Mouse (Mus musculus): ENCODE data around the gene Rasef. TPM values are rescaled to one million over a fixed set of nuclear protein-coding genes. Genes with fewer than 3 reads are reported as not detected.
"Not testable (repeated sequence)": the region's sequence is repeated elsewhere in the genome, so short reads cannot be mapped to it uniquely, and the experiment has no call there.

Gene Rasef
- polyA plus RNA-seq, 1 experiment from 2014 or later = 0.80 TPM

DNA sequence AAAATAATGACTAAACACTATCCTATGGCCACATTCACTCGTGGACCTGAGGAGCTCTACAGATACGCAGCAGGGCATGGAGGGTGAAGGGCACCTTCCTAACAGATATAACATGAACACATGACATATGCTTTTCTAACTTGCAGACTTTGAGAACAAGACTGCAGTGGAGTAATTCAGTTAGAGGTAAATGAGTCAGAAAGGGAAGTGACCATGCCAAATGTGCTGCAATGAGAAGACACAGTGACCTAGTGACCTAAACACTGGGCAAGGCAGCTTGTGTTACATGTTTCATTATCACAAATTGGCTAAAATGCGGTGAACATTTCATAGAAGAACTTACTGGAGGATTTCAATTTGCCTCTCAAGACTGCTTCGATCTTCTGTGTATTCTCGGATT lies 42.6 kb downstream of the Rasef start:
- Histone ChIP-seq H3K36me3 (replicated peaks) (no peaks in the 10 kb centered on the region), H3K9ac (no peak overlapping the region), H3K27me3 (no peaks in the 10 kb centered on the region), H3K4me2 (no peak overlapping the region), H3K4me3 (replicated peaks) (no peak overlapping the region), H3K4me1 (no peaks in the 10 kb centered on the region), H3K9me3 (no peaks in the 10 kb centered on the region), H3K27ac (no peak overlapping the region)
- 85% methylated on average over 5 of the region's 5 CpGs for WGBS
- ATAC-seq (ENCODE audit: low FRiP score) = no peak

DNA sequence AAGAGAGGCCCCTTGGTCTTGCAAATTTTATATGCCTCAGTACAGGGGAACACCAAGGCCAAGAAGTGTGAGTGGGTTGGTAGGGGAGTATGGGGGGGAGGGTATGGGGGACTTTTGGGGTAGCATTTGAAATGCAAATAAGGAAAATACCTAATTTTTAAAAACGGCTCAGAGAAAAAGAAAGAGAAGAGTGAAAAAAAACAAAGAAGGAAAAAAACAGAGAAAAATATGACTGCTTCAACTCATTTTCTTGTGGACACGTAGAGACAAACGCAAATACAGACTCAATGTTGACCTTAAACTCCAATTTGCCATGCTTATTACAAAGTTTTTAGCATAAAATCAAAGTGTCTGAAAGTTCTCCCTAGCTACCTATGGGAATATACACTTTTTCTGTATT lies 51.4 kb downstream of the Rasef start:
- 90% methylated on average over 3 of the region's 3 CpGs for WGBS
- no peaks in the 10 kb centered on the region for H3K36me3 ChIP-seq (replicated peaks)

DNA sequence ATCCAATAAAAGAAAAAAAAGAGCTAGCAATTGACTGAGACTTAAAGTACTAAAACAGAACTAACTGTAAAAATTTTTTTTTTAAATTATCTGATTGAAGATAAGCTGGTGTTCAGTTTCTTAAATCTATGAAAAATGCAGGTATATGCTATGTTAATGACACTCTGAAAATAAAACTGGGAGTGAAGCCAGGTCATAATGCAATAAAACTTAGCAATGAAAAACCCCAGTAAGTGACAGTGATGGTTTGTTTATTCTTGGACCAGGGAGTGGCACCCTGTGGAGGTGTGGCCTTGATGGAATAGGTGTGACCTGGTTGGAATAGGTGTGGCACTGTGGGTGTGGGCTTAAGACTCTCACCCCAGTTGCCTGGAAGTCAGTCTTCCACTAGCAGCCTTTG lies 71.0 kb downstream of the Rasef start:
- no peak for ATAC-seq (ENCODE audit: low FRiP score)
- no peaks in the 10 kb centered on the region for H3K27me3 ChIP-seq

More for the DNA sequence above, 51.4 kb downstream of the Rasef start:
- Histone ChIP-seq H3K9ac (no peak overlapping the region), H3K27me3 (no peaks in the 10 kb centered on the region), H3K4me2 (no peak overlapping the region), H3K27ac (no peak overlapping the region), H3K4me1 (no peaks in the 10 kb centered on the region), H3K9me3 (no peaks in the 10 kb centered on the region), H3K4me3 (replicated peaks) (no peak overlapping the region)
- ATAC-seq (ENCODE audit: low FRiP score) = no peak

DNA sequence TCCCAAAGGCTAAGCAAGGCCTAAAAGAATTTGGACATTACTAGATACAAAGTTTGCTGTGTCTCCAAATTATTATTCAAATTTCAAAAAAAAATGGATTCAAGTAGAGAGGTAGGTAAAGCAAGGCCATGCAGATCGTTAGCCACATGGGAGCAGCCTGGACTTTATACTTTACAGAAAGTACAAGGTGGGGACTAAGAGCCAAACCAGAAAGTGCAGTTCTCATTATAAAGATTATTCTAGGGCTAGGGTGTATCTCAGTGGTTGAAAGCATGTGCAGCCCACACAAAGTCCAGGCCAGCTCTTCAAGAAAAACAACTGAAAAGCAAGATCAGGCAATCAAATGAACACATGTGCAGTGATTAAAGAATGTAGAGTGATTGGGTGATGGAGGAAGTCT lies 72.0 kb downstream of the Rasef start:
- WGBS = 95% methylated on average over 1 of the region's 1 CpGs
- Histone ChIP-seq H3K36me3 (replicated peaks) (no peaks in the 10 kb centered on the region), H3K27ac (no peak overlapping the region), H3K9me3 (no peaks in the 10 kb centered on the region), H3K4me2 (no peak overlapping the region), H3K4me1 (no peaks in the 10 kb centered on the region), H3K9ac (no peak overlapping the region), H3K27me3 (no peaks in the 10 kb centered on the region), H3K4me3 (replicated peaks) (no peak overlapping the region)
- ATAC-seq (ENCODE audit: low FRiP score) = no peak

More for the DNA sequence above, 71.0 kb downstream of the Rasef start:
- Histone ChIP-seq H3K4me2 (no peak overlapping the region), H3K9ac (no peak overlapping the region), H3K9me3 (no peaks in the 10 kb centered on the region), H3K36me3 (replicated peaks) (no peaks in the 10 kb centered on the region), H3K4me3 (replicated peaks) (no peak overlapping the region), H3K4me1 (no peaks in the 10 kb centered on the region), H3K27ac (no peak overlapping the region)

DNA sequence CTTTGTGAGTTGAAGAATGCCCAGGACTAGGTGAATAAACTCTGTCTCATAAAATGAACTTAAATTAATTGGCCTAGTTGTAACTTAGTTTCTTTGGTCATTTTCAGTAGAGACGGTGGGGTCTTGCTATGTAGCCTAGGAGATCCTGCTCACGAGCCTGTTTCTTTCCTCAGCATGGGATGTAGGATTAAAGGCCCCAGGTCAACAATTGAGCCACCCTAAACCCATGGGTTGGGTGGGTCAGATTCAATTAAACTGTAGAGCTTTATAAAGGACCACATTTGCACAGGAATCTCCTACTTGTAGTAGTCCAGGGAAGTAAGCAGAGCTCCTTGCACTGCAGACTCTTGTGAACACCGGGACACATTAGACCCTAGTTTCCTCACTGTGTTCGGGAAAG lies 107.6 kb downstream of the Rasef start, which contains the start of gene Gm428:
Gene Gm428 (plus strand): TSS at position 301 of the 400 bp plus-strand sequence.
- not testable (repeated sequence) for H3K4me1 ChIP-seq; H3K4me2 ChIP-seq; ATAC-seq (ENCODE audit: low FRiP score); H3K27me3 ChIP-seq; H3K4me3 ChIP-seq (replicated peaks); H3K36me3 ChIP-seq (replicated peaks); H3K9me3 ChIP-seq; H3K9ac ChIP-seq; H3K27ac ChIP-seq
- 86% methylated on average over 1 of the region's 4 CpGs for WGBS

DNA sequence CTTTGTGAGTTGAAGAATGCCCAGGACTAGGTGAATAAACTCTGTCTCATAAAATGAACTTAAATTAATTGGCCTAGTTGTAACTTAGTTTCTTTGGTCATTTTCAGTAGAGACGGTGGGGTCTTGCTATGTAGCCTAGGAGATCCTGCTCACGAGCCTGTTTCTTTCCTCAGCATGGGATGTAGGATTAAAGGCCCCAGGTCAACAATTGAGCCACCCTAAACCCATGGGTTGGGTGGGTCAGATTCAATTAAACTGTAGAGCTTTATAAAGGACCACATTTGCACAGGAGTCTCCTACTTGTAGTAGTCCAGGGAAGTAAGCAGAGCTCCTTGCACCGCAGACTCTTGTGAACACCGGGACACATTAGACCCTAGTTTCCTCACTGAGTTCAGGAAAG lies 122.7 kb downstream of the Rasef start, which contains the start of gene Gm11239:
Gene Gm11239 (plus strand): TSS at position 301 of the 400 bp plus-strand sequence.
- not testable (repeated sequence) for H3K27ac ChIP-seq; H3K27me3 ChIP-seq; H3K9me3 ChIP-seq; ATAC-seq (ENCODE audit: low FRiP score); H3K4me1 ChIP-seq; H3K4me3 ChIP-seq (replicated peaks); H3K9ac ChIP-seq; H3K4me2 ChIP-seq; H3K36me3 ChIP-seq (replicated peaks)
- WGBS = no CpG with 5 or more reads among the region's 4 CpGs

Other genes starting within 250 kb of the Rasef start
- not detected in 2 replicates for gene Gm11238, start 183.1 kb downstream of the Rasef start, polyA plus RNA-seq (2016; fragmentation: Nextera tagmentation; extraction: Ambion mirVana)
- gene Gm11237, start 168.0 kb downstream of the Rasef start, polyA plus RNA-seq (2016; fragmentation: Nextera tagmentation; extraction: Ambion mirVana) = not detected in 2 replicates
- gene Gm11236, start 152.9 kb downstream of the Rasef start, polyA plus RNA-seq (2016; fragmentation: Nextera tagmentation; extraction: Ambion mirVana) = not detected in 2 replicates
- gene Gm11239, start 122.6 kb downstream of the Rasef start, polyA plus RNA-seq (2016; fragmentation: Nextera tagmentation; extraction: Ambion mirVana) = not detected in 2 replicates
- gene Gm428, start 107.5 kb downstream of the Rasef start, polyA plus RNA-seq (2016; fragmentation: Nextera tagmentation; extraction: Ambion mirVana) = not detected in 2 replicates
- not detected in 2 replicates for gene Gm11758, start 85.3 kb upstream of the Rasef start, polyA plus RNA-seq (2016; fragmentation: Nextera tagmentation; extraction: Ambion mirVana)
- gene Gm11757, start 100.1 kb upstream of the Rasef start, polyA plus RNA-seq (2016; fragmentation: Nextera tagmentation; extraction: Ambion mirVana) = not detected in 2 replicates
- not detected in 2 replicates for gene Gm13871, start 115.0 kb upstream of the Rasef start, polyA plus RNA-seq (2016; fragmentation: Nextera tagmentation; extraction: Ambion mirVana)
- gene Gm11756, start 129.8 kb upstream of the Rasef start, polyA plus RNA-seq (2016; fragmentation: Nextera tagmentation; extraction: Ambion mirVana) = not detected in 2 replicates
- not detected in 2 replicates for gene 2310002L09Rik, start 159.9 kb upstream of the Rasef start, polyA plus RNA-seq (2016; fragmentation: Nextera tagmentation; extraction: Ambion mirVana)
- 5.0 and 5.9 TPM in 2 replicates for gene Frmd3, start 222.4 kb upstream of the Rasef start, polyA plus RNA-seq (2016; fragmentation: Nextera tagmentation; extraction: Ambion mirVana)